Mouse (Mus musculus) heart, embryonic 15.5 days (tissue): ENCODE data around the gene Rnaseh2c. TPM values are rescaled to one million over a fixed set of nuclear protein-coding genes. Genes with fewer than 3 reads are reported as not detected.

Experiments
- ATAC-seq: fragments of 200-750 bp; cut with Nextera tagmentation; replicated peaks from 2 replicates; pipeline ENCODE4 v1.8.0; 2017; ENCODE audit warnings: low read depth, moderate TSS enrichment; ENCODE audit not compliant: insufficient number of reproducible peaks, insufficient read depth, low FRiP score
- H3K27ac ChIP-seq: fragments of 300-500 bp; sonication (generic); 2 replicates; pipeline ENCODE4 v1.5.1; 2015; ENCODE audit warnings: mild to moderate bottlenecking, inconsistent platforms
- H3K27me3 ChIP-seq: fragments of 300-500 bp; sonication (generic); 2 replicates; pipeline ENCODE4 v1.6.1; 2015; ENCODE audit warnings: inconsistent platforms
- H3K36me3 ChIP-seq: fragments of 300-500 bp; sonication (generic); 2 replicates; pipeline ENCODE4 v1.6.1; 2015; ENCODE audit warnings: mild to moderate bottlenecking, inconsistent platforms
- H3K4me1 ChIP-seq: fragments of 300-500 bp; sonication (generic); replicated peaks from 2 replicates; pipeline ENCODE4 v1.6.1; 2015; ENCODE audit warnings: inconsistent platforms
- H3K4me2 ChIP-seq: fragments of 300-500 bp; sonication (generic); 2 replicates; pipeline ENCODE4 v1.6.1; 2015; ENCODE audit warnings: inconsistent platforms, mild to moderate bottlenecking, moderate library complexity
- H3K4me3 ChIP-seq: fragments of 300-500 bp; sonication (generic); 2 replicates; pipeline ENCODE4 v1.5.1; 2015; ENCODE audit warnings: mild to moderate bottlenecking, inconsistent platforms
- H3K9ac ChIP-seq: fragments of 300-500 bp; sonication (generic); 2 replicates; pipeline ENCODE4 v1.6.1; 2015; ENCODE audit warnings: mild to moderate bottlenecking, inconsistent platforms
- H3K9me3 ChIP-seq: fragments of 300-500 bp; sonication (generic); replicated peaks from 2 replicates; pipeline ENCODE4 v1.6.1; 2016; ENCODE audit warnings: inconsistent platforms
- WGBS: fragments of 180-500 bp; shearing (Covaris S2); methylation state at CpG from one replicate; pipeline ENCODE4 v1.1.7; 2015; ENCODE audit warnings: mixed read lengths; 5-methylcytosine and 5-hydroxymethylcytosine counted together
- polyA plus RNA-seq: library from polyadenylated mRNA; unstranded; fragments of >200 nt; fragmentation: Nextera tagmentation; extraction: Ambion mirVana; gene quantifications from 2 replicates; pipeline ENCODE4 v1.2.1, GENCODE M21; 2015

The Rnaseh2c gene
- polyA plus RNA-seq, 1 experiment from 2014 or later = 96.1 TPM

GRCm38 (mm10) chr19:5580776-5581175 lies 20.9 kb upstream of the Rnaseh2c start:
- Histone ChIP-seq H3K27ac (no peak overlapping the region), H3K36me3 (no peaks in the 10 kb centered on the region), H3K4me3 (no peak overlapping the region), H3K4me2 (no peak overlapping the region), H3K9me3 (no peaks in the 10 kb centered on the region), H3K4me1 (no peaks in the 10 kb centered on the region), H3K27me3 (peaks cover 3% of the 10 kb centered on the region; the same call in 1 of the 2 replicates), H3K9ac (no peak overlapping the region)
- 80% methylated on average over 6 of the region's 6 CpGs for WGBS
- ATAC-seq = no peak

GRCm38 (mm10) chr19:5581995-5582394 lies 19.7 kb upstream of the Rnaseh2c start:
- Histone ChIP-seq H3K27me3 (peaks cover 6% of the 10 kb centered on the region; the same call in 1 of the 2 replicates), H3K36me3 (no peaks in the 10 kb centered on the region), H3K4me1 (no peaks in the 10 kb centered on the region), H3K9ac (no peak overlapping the region), H3K9me3 (no peaks in the 10 kb centered on the region), H3K4me3 (no peak overlapping the region), H3K4me2 (no peak overlapping the region), H3K27ac (no peak overlapping the region)
- WGBS = 74% methylated on average over 2 of the region's 2 CpGs
- ATAC-seq = no peak

- Histone ChIP-seq H3K36me3 (no peaks in the 10 kb centered on the region), H3K9ac (no peak overlapping the region), H3K27me3 (peaks cover 5% of the 10 kb centered on the region; the same call in 1 of the 2 replicates), H3K4me3 (no peak overlapping the region), H3K27ac (no peak overlapping the region), H3K9me3 (no peaks in the 10 kb centered on the region), H3K4me1 (no peaks in the 10 kb centered on the region), H3K4me2 (no peak overlapping the region)
- 68% methylated on average over 9 of the region's 9 CpGs for WGBS
- no peak for ATAC-seq
Measured at GRCm38 (mm10) chr19:5589159-5589558, 12.5 kb upstream of the Rnaseh2c start.

GRCm38 (mm10) chr19:5591888-5592287 lies 9.8 kb upstream of the Rnaseh2c start:
- Histone ChIP-seq H3K9me3 (no peaks in the 10 kb centered on the region), H3K4me1 (no peaks in the 10 kb centered on the region), H3K4me2 (no peak overlapping the region), H3K36me3 (no peaks in the 10 kb centered on the region), H3K9ac (no peak overlapping the region), H3K27ac (no peak overlapping the region), H3K4me3 (no peak overlapping the region), H3K27me3 (no peaks in the 10 kb centered on the region)
- 78% methylated on average over 6 of the region's 6 CpGs for WGBS
- no peak for ATAC-seq

GRCm38 (mm10) chr19:5599224-5599623 lies 2.4 kb upstream of the Rnaseh2c start:
- Histone ChIP-seq H3K9ac (no peak overlapping the region), H3K4me3 (no peak overlapping the region), H3K36me3 (peaks cover 15% of the 10 kb centered on the region), H3K4me1 (peaks cover 20% of the 10 kb centered on the region), H3K27me3 (no peaks in the 10 kb centered on the region), H3K4me2 (no peak overlapping the region), H3K27ac (no peak overlapping the region), H3K9me3 (no peaks in the 10 kb centered on the region)
- ATAC-seq = no peak
- 70% methylated on average over 4 of the region's 4 CpGs for WGBS

DNA sequence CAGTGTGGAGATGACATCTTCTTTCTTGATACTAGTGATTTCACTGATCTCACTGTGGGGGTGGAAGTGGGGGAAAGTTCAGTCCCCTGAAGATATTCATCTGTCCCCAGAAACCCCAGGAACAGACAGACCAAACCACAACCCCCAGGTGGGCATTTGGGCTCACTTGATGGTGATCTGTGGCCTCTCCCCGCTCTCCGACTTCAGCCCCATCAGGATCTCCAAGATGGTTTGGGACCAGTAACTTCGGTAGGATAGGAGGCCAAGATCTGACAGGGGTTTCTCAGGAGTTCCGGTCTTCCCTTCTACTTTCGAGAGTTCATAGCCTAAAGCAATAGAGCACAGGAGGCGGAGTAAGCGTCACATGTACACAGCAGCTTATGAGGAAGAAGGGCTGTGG lies 2.0 kb downstream of the Rnaseh2c start:
- WGBS = 88% methylated on average over 7 of the region's 7 CpGs
- H3K36me3 ChIP-seq = peaks cover 59% of the 10 kb centered on the region
- H3K27me3 ChIP-seq = no peaks in the 10 kb centered on the region
- H3K9ac ChIP-seq = 0 out of 2 replicates have a peak overlapping the region, but pooled peaks have one; percentile 4
- no peaks in the 10 kb centered on the region for H3K9me3 ChIP-seq
- no peak overlapping the region for H3K4me2 ChIP-seq
- peak overlapping the region; percentile 81; the same call in 1 of the 2 replicates for H3K4me3 ChIP-seq
- no peak for ATAC-seq
- H3K27ac ChIP-seq = no peak overlapping the region
- H3K4me1 ChIP-seq = peaks cover 22% of the 10 kb centered on the region

DNA sequence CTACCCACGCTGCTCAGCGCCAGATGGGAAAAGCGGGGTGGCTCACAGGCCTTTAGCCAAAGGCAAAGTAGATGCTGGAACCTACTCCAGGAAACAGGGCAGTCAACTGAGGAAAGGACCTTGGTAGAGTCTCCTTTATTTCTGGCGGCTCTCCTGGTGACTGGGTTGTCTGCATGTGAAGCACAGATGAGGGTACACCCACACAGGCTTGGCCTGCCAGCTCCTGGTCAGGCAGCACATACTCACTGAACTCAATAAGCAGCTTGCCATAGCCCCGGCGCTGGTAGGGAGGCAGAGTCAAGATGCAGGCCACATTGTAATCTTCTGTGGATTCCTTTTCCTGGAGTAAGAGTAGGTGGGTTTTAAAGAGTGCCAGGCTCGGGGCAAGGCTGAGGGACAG lies 3.5 kb downstream of the Rnaseh2c start:
- no peak for ATAC-seq
- Histone ChIP-seq H3K27me3 (no peaks in the 10 kb centered on the region), H3K4me1 (peaks cover 30% of the 10 kb centered on the region), H3K9me3 (no peaks in the 10 kb centered on the region), H3K9ac (no peak overlapping the region), H3K36me3 (peaks cover 61% of the 10 kb centered on the region), H3K4me3 (no peak overlapping the region), H3K4me2 (no peak overlapping the region), H3K27ac (no peak overlapping the region)
- WGBS = 89% methylated on average over 7 of the region's 7 CpGs

GRCm38 (mm10) chr19:5606196-5606595 lies 4.5 kb downstream of the Rnaseh2c start:
- no peak for ATAC-seq
- Histone ChIP-seq H3K27me3 (no peaks in the 10 kb centered on the region), H3K27ac (no peak overlapping the region), H3K9me3 (no peaks in the 10 kb centered on the region), H3K4me3 (no peak overlapping the region), H3K36me3 (peaks cover 61% of the 10 kb centered on the region), H3K9ac (no peak overlapping the region), H3K4me1 (peaks cover 35% of the 10 kb centered on the region), H3K4me2 (no peak overlapping the region)
- 70% methylated on average over 8 of the region's 8 CpGs for WGBS

DNA sequence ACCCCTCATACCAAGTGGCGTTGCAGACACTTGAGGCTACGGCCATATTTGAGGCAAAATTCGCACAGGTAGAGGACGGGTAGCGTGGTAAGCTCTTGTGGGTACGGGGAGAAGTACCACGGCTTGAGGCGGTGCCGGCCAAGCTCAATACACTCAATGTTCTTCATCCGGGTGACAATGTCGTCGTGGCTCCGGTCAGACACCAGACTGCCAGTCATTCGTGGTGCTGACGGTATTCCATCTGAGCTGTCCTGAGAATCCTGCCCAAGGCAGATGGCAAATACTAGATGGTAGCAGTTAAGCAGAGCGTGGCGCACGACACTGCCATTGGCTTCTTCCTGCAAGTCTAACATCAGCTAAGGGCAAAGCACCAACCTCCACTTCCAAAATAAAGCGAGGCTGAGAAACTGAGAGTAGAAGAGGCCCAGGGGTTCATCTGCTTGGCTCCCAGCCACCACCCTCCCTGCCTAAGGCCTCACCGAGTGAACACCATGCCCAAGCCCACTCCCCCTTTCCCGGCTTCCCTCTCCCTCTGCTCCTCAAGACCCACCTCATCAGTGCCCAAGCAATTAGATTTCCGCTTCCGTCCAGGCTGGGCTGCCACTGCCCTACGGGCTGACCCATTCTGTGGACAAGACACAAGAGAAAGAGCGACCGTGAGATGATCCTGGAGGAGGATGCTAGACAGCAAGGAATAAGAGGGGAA lies 6.2 kb downstream of the Rnaseh2c start:
- ATAC-seq = no peak
- no peak overlapping the region for H3K9ac ChIP-seq
- 92% methylated on average over 26 of the region's 26 CpGs for WGBS
- H3K27ac ChIP-seq = no peak overlapping the region
- no peak overlapping the region for H3K4me3 ChIP-seq
- no peaks in the 10 kb centered on the region for H3K9me3 ChIP-seq
- H3K4me2 ChIP-seq = no peak overlapping the region
- peaks cover 60% of the 10 kb centered on the region for H3K36me3 ChIP-seq
- peaks cover 23% of the 10 kb centered on the region for H3K4me1 ChIP-seq
- no peaks in the 10 kb centered on the region for H3K27me3 ChIP-seq

DNA sequence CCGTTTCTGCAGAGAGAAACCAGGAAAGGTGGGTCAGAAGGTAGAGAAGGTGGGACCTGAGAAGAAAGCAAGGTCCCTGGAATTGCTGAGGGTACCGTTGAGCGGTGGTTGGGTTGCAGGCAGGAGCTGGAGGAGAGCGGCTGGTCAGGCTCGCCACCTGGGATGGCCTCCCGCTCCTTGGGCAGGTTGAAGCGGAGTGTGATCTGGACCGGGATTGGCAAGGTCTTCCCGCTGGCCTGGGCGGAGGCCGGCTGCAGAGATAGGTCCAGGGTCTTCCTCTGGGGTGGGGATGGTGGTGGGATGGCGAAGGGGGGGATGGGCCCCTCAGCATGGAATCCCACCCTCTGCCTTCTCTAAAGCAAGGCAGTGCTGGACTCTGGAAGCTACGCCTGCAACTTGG lies 7.0 kb downstream of the Rnaseh2c start:
- H3K36me3 ChIP-seq = peaks cover 52% of the 10 kb centered on the region
- H3K4me3 ChIP-seq = peak overlapping the region; percentile 85
- 96% methylated on average over 13 of the region's 13 CpGs for WGBS
- H3K27me3 ChIP-seq = no peaks in the 10 kb centered on the region
- no peak for ATAC-seq
- peaks cover 16% of the 10 kb centered on the region for H3K4me1 ChIP-seq
- H3K27ac ChIP-seq = no peak overlapping the region
- H3K9me3 ChIP-seq = no peaks in the 10 kb centered on the region
- peak overlapping the region; percentile 80 for H3K4me2 ChIP-seq
- H3K9ac ChIP-seq = peak overlapping the region; percentile 84; the same call in 1 of the 2 replicates

DNA sequence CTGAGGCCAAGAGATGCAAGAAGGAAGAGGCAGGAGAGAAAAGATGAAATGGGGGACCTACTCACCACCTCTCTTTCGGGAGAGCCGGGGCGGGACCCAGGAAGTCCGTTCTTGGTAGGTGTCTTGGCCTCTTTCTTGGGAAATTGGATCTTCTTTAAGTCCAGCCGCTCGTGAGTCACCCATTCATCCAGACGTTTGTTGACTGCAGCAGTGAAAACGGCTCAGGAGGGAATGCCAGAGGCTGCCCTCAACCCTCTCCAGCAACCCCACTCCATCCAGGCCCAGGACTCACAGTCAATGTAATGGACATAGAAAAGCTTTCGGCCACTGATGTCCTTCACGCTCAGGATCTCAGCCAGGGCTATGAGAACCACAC lies 7.5 kb downstream of the Rnaseh2c start:
- Histone ChIP-seq H3K9ac (peak overlapping the region; percentile 84), H3K36me3 (peaks cover 47% of the 10 kb centered on the region), H3K4me1 (peaks cover 16% of the 10 kb centered on the region), H3K4me3 (peak overlapping the region; percentile 85), H3K4me2 (peak overlapping the region; percentile 80), H3K27ac (peak overlapping the region; percentile 99), H3K27me3 (no peaks in the 10 kb centered on the region; the same call in 1 of the 2 replicates), H3K9me3 (no peaks in the 10 kb centered on the region)
- WGBS = 52% methylated on average over 10 of the region's 10 CpGs
- ATAC-seq = no peak
